In the genomic region with DNA sequence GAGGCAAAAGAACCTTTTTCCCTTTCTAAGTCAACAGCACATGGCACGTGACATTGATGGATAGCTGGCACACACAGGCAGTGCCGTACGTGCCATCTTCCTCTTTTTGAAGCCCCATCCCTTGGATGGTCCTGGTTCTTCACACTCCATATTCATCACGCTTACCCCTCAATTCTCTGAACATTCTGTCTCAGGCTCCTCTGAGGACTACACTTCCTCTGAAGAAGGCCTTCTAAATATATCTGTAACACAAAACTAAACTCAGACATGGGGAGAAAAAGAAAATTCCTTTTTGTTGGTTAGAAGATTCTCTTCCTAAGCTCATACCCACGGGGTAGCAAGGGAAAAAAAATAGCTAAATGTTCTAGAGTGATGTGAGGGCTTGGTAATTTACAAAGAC, we compare ENCODE assay signal across 33 mouse cellular contexts.
"Had no signal": no experiment of that assay in that cellular context is flagged by ENCODE, and none has a peak within 500 bp of the region (broad histone marks: within the 10 kb centered on the region; RNA-seq: fewer than 3 reads in every experiment).

No protein-coding gene starts in this region.

- H3K9me3 ChIP-seq: limb, embryonic 10.5 days; limb, embryonic 12.5 days; limb, embryonic 13.5 days; limb, embryonic 15.5 days; liver, embryonic 12.5 days; liver, embryonic 13.5 days; liver, embryonic 15.5 days; lung, embryonic 15.5 days; megakaryocyte, embryonic 14.5 days; midbrain, embryonic 10.5 days; midbrain, embryonic 12.5 days; midbrain, embryonic 13.5 days; midbrain, embryonic 15.5 days; neural tube, embryonic 12.5 days; neural tube, embryonic 13.5 days had no signal

- DNase-seq: left cerebral cortex, postnatal 4 days; liver; liver, embryonic 13.5 days; liver, postnatal 0 days; lung, adult 18-20 months; lung, adult 2 months; lung, embryonic 14.5 days; lung, postnatal 10 days; lung, postnatal 14 days; lung, postnatal 36 days; lung, postnatal 4 days; midbrain, embryonic 14.5 days had no signal

- H3K4me1 ChIP-seq: limb, embryonic 10.5 days; limb, embryonic 12.5 days; limb, embryonic 13.5 days; limb, embryonic 15.5 days; liver, embryonic 12.5 days; liver, embryonic 13.5 days; liver, embryonic 15.5 days; lung, embryonic 15.5 days; neural tube, embryonic 12.5 days had no signal

- H3K27ac ChIP-seq: limb, embryonic 10.5 days; limb, embryonic 12.5 days; limb, embryonic 13.5 days; limb, embryonic 15.5 days; liver, embryonic 12.5 days; liver, embryonic 13.5 days; liver, embryonic 14.5 days; liver, embryonic 15.5 days; lung, embryonic 15.5 days; macrophage; midbrain, embryonic 10.5 days; midbrain, embryonic 12.5 days; midbrain, embryonic 13.5 days; midbrain, embryonic 15.5 days; neural tube, embryonic 12.5 days; neural tube, embryonic 13.5 days had no signal

- H3K4me3 ChIP-seq: limb, embryonic 10.5 days; limb, embryonic 12.5 days; limb, embryonic 13.5 days; limb, embryonic 15.5 days; liver, embryonic 12.5 days; liver, embryonic 13.5 days; liver, embryonic 15.5 days; lung, embryonic 15.5 days; megakaryocyte, embryonic 14.5 days; midbrain, embryonic 10.5 days; midbrain, embryonic 12.5 days; midbrain, embryonic 13.5 days; midbrain, embryonic 15.5 days; myocyte; neural tube, embryonic 12.5 days; neural tube, embryonic 13.5 days had no signal

- H3K27me3 ChIP-seq: limb, embryonic 12.5 days; limb, embryonic 13.5 days; limb, embryonic 15.5 days; liver, embryonic 12.5 days; liver, embryonic 13.5 days; liver, embryonic 15.5 days; lung, embryonic 15.5 days; midbrain, embryonic 12.5 days; midbrain, embryonic 13.5 days; midbrain, embryonic 15.5 days; neural tube, embryonic 12.5 days; neural tube, embryonic 13.5 days had no signal

- H3K36me3 ChIP-seq: limb, embryonic 10.5 days; limb, embryonic 12.5 days; limb, embryonic 13.5 days; limb, embryonic 15.5 days; liver, embryonic 12.5 days; liver, embryonic 13.5 days; liver, embryonic 15.5 days; lung, embryonic 15.5 days; midbrain, embryonic 10.5 days; midbrain, embryonic 12.5 days; midbrain, embryonic 13.5 days; midbrain, embryonic 15.5 days; neural tube, embryonic 12.5 days; neural tube, embryonic 13.5 days had no signal

- ATAC-seq: liver, embryonic 12.5 days; liver, postnatal 0 days; lung, postnatal 0 days; midbrain, embryonic 13.5 days; midbrain, embryonic 15.5 days; midbrain, embryonic 16.5 days had no signal

- H3K9ac ChIP-seq: limb, embryonic 12.5 days; limb, embryonic 13.5 days; limb, embryonic 15.5 days; liver, embryonic 12.5 days; liver, embryonic 13.5 days; liver, embryonic 14.5 days; liver, embryonic 15.5 days; liver, postnatal 0 days; lung, embryonic 14.5 days; lung, embryonic 15.5 days; midbrain, embryonic 12.5 days; midbrain, embryonic 13.5 days; midbrain, embryonic 15.5 days; neural tube, embryonic 12.5 days; neural tube, embryonic 13.5 days had no signal

- H3K4me2 ChIP-seq: limb, embryonic 12.5 days; limb, embryonic 13.5 days; limb, embryonic 15.5 days; liver, embryonic 11.5 days; liver, embryonic 12.5 days; liver, embryonic 13.5 days; liver, embryonic 15.5 days; lung, embryonic 14.5 days; lung, embryonic 15.5 days; midbrain, embryonic 11.5 days; midbrain, embryonic 12.5 days; midbrain, embryonic 13.5 days; midbrain, embryonic 15.5 days; neural tube, embryonic 12.5 days; neural tube, embryonic 13.5 days had no signal
